Mouse (Mus musculus): ENCODE measurements around the gene Cd48.
"Not testable (repeated sequence)": the region's sequence is repeated elsewhere in the genome, so short reads cannot be mapped to it uniquely, and the experiment has no call there.

Cd48 gene

DNA sequence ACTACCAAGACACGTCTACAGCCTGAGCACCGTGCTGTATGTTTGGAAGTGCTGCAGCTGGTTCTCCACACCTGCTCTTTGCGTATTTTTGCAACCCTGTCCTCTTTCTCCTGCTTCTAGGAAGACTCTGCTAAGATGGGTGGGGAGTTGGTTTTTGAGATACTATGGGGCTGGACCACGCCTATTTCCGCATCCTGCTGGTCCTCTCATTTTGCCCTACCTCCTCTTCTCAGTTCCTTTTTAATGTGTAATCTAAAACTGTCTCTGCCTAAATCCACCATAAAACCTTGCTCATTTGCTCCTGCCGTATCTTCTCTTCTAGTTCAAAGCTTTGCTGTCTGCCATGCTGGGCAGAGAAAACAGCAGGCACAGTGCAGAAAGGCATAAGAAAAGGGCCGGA is 800 bp upstream of the Cd48 start:
- in situ Hi-C loops (cut with MboI; ENCODE audit: low pct_unique_long_range_greater_than_20kb in 1 of 2, low sequenced_read_pairs in 2 of 2, unreplicated experiment in 1 of 2): no loop called here

DNA sequence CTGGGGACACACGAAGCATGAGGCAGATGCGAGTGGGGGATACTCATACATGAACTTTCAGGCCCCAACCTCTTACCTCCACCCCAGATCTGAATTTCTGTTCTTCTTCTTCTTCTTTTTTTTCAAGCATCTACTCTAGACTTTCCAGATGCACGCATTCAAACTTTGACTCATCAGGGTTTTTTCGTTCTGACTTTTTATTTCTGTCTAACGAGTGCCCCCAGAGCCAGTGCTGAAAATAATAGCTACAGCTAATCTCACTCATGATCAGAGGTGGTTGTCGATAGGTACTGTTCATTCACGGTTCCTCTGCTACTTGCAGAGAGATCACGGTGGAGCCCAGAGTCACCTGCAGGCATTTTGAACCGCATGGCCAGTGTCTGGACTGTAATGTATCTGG is 3.1 kb downstream of the Cd48 start:
- in situ Hi-C loops (cut with MboI; ENCODE audit: low pct_unique_long_range_greater_than_20kb in 1 of 2, low sequenced_read_pairs in 2 of 2, unreplicated experiment in 1 of 2): no loop called here

DNA sequence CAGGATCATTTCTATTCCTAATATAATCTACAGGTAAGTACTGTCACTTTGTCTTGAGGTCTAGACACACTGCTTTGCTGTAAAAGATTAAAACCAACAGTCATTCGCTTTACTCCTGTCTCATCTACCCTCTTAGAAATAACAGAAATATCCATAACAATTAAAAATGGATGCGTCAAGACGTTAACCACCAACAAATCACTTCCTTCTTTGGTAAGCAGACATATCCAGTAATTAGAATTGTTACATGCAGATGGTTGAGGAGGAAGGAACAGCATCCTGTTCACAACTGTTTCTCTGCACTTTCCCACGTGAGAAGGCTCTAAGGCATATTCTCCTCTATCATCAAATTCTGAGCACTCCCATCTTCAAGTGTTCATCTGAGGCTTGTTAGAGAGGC is 5.5 kb downstream of the Cd48 start:
- in situ Hi-C loops (cut with MboI; ENCODE audit: low pct_unique_long_range_greater_than_20kb in 1 of 2, low sequenced_read_pairs in 2 of 2, unreplicated experiment in 1 of 2): no loop called here

DNA sequence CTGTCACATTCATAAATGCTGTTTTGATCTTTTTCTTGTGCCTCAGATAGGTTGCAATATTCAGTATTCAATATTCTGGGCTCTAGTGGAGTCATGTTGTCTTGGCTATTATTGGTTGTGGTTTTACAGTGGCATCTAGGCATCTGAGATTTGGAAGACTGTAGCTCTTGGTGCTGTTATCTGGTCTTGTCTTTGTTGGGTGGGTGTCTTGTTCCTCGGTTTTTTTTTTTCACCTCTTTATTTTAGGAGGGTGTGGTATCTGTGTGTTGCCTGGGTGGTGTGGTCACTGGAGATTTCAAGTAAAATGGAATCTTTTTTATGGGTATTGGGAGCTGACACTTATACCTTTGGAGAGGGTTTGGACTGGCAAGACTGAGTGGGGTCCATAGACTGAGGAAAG is 12.1 kb downstream of the Cd48 start:
- in situ Hi-C loops (cut with MboI; ENCODE audit: low pct_unique_long_range_greater_than_20kb in 1 of 2, low sequenced_read_pairs in 2 of 2, unreplicated experiment in 1 of 2): no loop called here

DNA sequence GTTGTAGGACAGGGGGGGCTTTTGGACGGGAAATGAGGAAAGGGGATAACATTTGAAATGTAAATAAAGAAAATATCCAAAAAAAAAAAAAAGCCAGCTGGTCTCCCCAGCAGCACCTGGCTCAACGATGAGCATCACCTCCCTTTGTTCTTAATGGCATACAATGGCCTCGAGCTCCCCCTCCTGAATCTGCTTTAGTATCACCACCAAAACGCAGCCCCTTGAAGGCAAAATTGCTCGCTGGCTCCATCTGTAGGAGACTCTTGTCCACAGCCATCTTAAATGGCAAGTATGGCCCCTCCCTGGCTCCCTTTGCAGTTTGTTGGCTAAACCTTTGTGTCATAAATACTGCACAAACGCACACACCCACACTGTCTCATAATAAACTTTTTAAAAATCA is 17.2 kb downstream of the Cd48 start:
- in situ Hi-C loops (cut with MboI; ENCODE audit: low pct_unique_long_range_greater_than_20kb in 1 of 2, low sequenced_read_pairs in 2 of 2, unreplicated experiment in 1 of 2): no loop called here

DNA sequence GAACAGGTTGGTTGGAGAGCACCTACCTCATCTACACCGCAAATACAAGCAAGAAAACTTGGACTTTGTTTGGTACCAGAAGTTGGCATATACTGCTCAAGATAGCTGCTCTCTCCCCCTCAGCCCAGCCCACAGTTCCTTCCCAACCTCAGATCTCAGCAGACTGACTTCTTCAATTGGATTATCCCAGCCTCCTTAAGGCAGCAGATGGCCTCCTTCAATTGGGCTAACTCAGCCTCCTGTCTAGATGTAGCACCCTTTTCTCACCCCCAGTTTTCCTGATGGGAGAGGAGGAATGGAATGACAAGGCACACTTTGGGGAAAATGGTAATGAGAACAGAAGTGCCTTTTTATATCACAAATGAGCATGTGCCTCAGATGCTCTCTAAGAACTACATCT is 31.9 kb downstream of the Cd48 start:
- in situ Hi-C loops (cut with MboI; ENCODE audit: low pct_unique_long_range_greater_than_20kb in 1 of 2, low sequenced_read_pairs in 2 of 2, unreplicated experiment in 1 of 2): not testable (repeated sequence)

DNA sequence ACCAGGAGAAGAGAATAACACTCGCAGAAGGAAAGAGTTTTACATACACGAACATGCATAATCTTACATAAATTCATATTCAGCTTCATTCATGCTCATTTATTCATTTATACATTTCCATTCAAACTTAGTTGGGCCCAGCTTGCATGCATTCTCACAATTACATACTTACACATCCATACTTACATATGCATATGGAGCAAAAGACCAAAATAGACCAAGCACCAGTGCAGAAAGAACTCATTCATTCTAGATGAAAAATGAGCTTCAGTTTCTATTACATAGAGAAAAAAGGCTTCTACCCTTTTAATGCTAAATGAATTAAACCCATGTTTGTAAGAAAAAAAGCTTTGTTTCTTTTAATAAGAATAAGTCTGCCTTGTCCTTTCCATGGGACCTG is 33.6 kb downstream of the Cd48 start:
- in situ Hi-C loops (cut with MboI; ENCODE audit: low pct_unique_long_range_greater_than_20kb in 1 of 2, low sequenced_read_pairs in 2 of 2, unreplicated experiment in 1 of 2): no loop called here

DNA sequence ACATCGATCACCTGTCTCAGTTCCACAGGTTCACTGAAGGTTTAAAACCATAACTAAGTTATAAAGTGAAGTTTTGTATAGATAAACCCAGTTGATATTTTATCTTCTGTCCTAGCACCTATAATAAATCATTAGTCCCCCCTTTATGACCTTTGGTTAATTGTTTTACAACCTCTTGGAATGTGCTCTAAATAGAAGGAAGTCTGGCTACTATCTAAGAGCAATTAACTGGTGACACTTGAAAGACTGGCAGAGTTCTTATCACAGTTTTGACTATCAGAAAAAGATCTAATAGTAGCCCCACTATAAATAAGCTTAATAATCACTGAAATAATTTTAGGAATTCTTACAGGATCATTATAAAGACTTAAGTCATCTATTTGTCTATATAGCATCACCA is 34.4 kb downstream of the Cd48 start:
- in situ Hi-C loops (cut with MboI; ENCODE audit: low pct_unique_long_range_greater_than_20kb in 1 of 2, low sequenced_read_pairs in 2 of 2, unreplicated experiment in 1 of 2): no loop called here

DNA sequence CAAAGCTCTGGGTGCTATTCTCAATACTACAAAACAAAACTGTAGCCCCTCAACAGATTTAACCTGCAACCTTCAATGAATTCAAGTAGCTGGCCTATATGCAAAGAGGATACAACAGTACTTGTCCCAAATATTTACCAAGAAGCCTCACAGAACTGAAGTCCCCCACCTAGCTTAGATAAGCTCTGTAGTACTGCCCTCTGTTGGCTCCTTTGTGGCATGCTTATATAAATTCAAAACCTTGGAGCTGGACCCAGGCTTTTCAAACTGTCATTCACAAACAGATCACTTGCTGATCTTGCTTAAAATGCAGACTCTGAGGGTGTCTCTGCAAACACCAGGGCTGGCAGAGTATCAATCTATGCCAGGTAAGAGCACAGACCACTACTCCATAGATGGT is 49.4 kb downstream of the Cd48 start:
- in situ Hi-C loops (cut with MboI; ENCODE audit: low pct_unique_long_range_greater_than_20kb in 1 of 2, low sequenced_read_pairs in 2 of 2, unreplicated experiment in 1 of 2): no loop called here

DNA sequence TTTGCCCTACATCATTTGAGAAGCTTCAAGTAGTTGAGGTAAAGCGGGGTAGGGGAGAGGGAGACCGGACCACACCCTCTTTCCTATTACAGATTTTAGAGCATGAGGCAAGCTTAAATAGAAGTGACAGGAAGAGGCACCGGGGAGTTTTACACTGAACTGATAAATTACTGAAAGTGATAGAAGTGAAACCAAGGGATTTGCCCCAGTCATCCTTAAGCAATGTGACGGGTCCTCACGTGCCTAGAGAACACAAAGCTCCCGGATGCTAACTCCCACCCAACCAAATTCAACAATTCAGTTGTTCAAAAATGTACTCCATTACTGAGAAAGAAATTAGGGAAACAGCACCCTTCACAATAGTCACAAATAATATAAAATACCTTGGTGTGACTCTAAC is 53.1 kb downstream of the Cd48 start:
- in situ Hi-C loops (cut with MboI; ENCODE audit: low pct_unique_long_range_greater_than_20kb in 1 of 2, low sequenced_read_pairs in 2 of 2, unreplicated experiment in 1 of 2): no loop called here

DNA sequence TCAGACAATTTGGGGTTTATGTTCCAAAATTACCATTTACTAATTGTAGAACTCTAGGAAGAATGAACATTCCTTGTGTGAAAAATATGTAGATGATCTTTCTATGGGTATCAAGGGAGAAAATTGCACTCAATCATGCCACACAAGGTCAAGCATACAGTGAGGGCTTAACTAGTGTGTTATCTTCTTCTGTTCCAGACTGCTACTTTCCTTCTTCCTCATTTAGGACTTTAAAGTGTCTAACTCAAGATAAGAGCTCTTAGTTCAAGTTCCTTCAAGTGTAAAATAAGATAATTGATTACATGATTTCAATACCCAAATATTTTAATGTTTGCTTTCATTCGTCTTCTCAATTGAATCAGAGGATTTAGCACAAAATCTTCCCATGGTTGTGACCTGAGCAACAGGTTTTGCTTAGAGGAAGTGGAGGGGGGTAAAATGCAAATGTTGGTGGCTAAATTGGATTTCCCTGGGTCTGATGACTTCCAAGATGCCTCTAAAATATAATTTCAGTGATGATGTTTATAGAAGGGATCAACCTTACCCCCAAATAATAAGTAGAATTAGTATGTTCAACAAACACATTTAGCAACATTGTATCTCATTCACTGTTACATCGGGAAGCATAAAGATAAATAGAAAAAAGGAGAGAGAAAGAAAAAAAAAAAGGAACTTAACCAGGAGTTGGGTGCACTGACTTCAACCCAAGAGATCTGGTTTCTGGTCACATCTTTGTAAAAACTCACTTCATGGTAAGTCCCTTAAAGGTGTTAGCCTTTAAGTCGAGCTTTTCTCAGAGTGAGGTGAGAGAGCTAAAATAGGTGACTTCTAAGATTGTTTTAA is 66.5 kb downstream of the Cd48 start:
- in situ Hi-C loops (cut with MboI; ENCODE audit: low pct_unique_long_range_greater_than_20kb in 1 of 2, low sequenced_read_pairs in 2 of 2, unreplicated experiment in 1 of 2): no loop called here
